Mouse (Mus musculus) lung, adult 2 months (tissue): Measurements from ENCODE around the gene Gm20388. TPM values are rescaled to one million over a fixed set of nuclear protein-coding genes. Genes with fewer than 3 reads are reported as not detected.
A peak's percentile ranks its signal among the peaks of the same experiment; 100 is the strongest.

ENCODE experiments used
- DNase-seq: peaks from one replicate; pipeline ENCODE4 v3.0.0; 2022
- H3K4me1 ChIP-seq: fragments of 200-500 bp; 2 replicates; pipeline ENCODE4 v1.6.1; 2011; ENCODE audit warnings: low read length; ENCODE audit not compliant: control insufficient read depth, insufficient read depth
- H3K4me3 ChIP-seq: fragments of 200-500 bp; replicated peaks from 2 replicates; pipeline ENCODE3; 2011; ENCODE audit warnings: low read depth, mild to moderate bottlenecking, control low read depth, low read length; ENCODE audit errors: extremely low read depth
- CTCF ChIP-seq: fragments of 200-500 bp; IDR thresholded peaks from 2 replicates; pipeline ENCODE4 v1.5.1; 2011; ENCODE audit warnings: mild to moderate bottlenecking, low read length, control low read depth; ENCODE audit not compliant: insufficient read depth
- POLR2A ChIP-seq: fragments of 200-500 bp; IDR thresholded peaks from 2 replicates; pipeline ENCODE4 v1.6.1; 2011; ENCODE audit warnings: low read depth, mild to moderate bottlenecking, control low read depth, low read length, borderline replicate concordance; ENCODE audit errors: extremely low read depth
- WGBS: fragments of 180-500 bp; shearing (Covaris S2); methylation state at CpG from one replicate; pipeline ENCODE4 v1.1.7; 2018; 5-methylcytosine and 5-hydroxymethylcytosine counted together
- polyA plus RNA-seq: library from polyadenylated mRNA; depleted of rRNA; stranded (reverse); fragments of >200 nt; gene quantifications from 2 replicates; pipeline ENCODE4 v1.2.3, GENCODE M21; 2012

Gene Gm20388
- polyA plus RNA-seq, 1 experiment: 67.8 TPM

DNA sequence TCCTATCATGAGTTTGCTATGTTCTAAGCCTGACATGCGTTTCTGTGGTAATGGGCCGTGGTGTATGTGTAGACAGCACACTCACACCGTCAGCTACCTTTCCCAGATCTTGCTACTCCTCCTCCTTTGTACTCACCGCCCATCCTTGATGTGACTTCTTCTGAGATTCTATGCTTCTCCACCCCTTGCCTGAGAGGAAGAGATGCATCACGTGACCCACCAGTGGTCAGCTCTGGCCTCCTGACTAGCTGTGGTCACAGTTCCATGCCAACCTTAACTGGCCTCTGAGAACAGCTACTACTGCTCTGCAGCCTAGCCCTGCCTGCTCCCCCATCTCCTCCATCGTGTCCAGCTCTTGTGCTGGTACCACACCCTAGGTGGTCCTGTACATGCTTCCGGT lies 225.0 kb downstream of the Gm20388 start:
- DNase-seq: no peak
- H3K4me1 ChIP-seq: peaks cover 13% of the 10 kb centered on the region
- 88% methylated on average over 7 of the region's 7 CpGs for whole genome bisulfite sequencing
- no peak for TF ChIP-seq CTCF
- TF ChIP-seq POLR2A: no peak
- H3K4me3 ChIP-seq: no peak overlapping the region

GRCm38 (mm10) chr8:120136618-120137017 lies 226.0 kb downstream of the Gm20388 start:
- TF ChIP-seq CTCF (no peak), POLR2A (no peak)
- Histone ChIP-seq H3K4me3 (no peak overlapping the region), H3K4me1 (peaks cover 18% of the 10 kb centered on the region)
- 45% methylated on average over 7 of the region's 7 CpGs for WGBS
- no peak for DNase-seq

GRCm38 (mm10) chr8:120138958-120139357 lies 228.3 kb downstream of the Gm20388 start:
- WGBS: 98% methylated on average over 2 of the region's 2 CpGs
- TF ChIP-seq CTCF: no peak
- TF ChIP-seq POLR2A: no peak
- Histone ChIP-seq H3K4me3 (no peak overlapping the region), H3K4me1 (peaks cover 20% of the 10 kb centered on the region)
- DNase-seq: no peak

- TF ChIP-seq POLR2A (no peak), CTCF (no peak)
- WGBS: 44% methylated on average over 3 of the region's 3 CpGs
- no peak overlapping the region for H3K4me3 ChIP-seq
- peaks cover 31% of the 10 kb centered on the region for H3K4me1 ChIP-seq
- peak; percentile 34 for DNase-seq
Measured at GRCm38 (mm10) chr8:120140769-120141168, 230.1 kb downstream of the Gm20388 start.

DNA sequence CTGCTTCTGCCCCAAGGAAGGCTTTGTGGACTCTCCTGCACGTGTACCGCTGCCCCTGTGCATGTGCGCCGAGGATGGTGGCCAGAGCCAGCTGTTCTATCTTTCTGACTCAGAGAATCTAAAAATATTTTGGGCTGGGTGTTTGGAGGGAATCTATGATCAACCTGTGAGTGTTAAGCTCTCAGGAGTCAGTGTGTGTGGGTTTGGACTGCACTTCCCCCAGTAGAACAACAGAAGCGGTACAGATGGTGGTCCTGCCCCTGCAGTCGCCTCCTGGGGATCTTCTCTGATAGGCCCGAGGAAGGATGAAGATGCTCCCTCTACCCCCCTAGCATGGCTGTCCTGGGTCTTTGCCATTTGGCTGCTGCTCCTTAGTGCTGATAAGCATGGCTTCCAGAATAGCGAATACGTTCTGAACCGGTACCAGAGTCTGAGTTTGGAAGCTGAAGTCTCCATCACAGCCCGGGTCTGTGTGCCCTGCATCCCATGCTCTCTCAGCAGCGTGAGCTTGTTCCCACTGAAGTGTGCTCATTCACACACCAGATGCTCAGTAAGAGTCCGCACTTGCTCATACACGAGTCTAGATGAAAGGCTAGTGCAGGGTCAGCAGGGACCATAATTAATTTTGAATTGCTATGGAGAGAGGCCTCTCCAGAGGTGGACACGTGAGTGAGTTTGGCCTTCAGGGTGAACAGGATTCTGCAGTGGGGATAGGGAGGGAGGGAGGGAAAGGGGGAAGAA lies 233.4 kb downstream of the Gm20388 start:
- no peak for DNase-seq
- TF ChIP-seq CTCF (no peak), POLR2A (no peak)
- H3K4me1 ChIP-seq: peaks cover 29% of the 10 kb centered on the region
- 54% methylated on average over 15 of the region's 15 CpGs for WGBS
- H3K4me3 ChIP-seq: no peak overlapping the region

DNA sequence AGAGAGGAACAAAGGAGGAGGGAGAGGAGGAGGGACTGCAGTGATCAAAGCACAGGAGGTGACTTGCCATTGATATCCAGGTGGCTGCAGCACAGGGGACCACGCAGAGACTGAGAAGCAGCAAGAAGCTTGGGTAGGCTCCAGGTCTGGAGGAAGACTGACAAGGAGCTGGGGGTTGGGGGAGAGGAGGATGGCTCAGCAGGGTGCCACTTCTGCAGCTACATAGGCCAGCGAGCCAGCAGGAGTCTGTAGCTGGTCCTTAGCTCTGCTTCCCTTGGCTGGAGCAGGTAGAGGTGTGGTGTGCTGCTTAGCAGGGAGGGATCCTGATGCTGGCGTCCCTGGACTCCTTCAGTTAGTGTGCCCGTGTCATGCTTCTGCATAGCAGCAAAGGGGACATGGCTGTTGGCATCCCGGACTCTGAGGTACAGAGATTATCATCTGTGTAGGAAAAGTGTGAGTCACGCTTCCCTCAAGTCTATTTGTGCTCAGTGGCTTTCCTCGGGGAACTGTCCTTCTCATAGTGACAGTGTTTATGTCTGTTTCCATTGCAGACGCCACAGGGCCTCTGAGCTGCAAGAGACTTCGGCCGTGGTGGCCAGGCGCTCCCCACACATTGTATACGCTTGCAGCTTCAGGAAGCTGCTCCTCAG lies 234.1 kb downstream of the Gm20388 start:
- DNase-seq: no peak
- H3K4me1 ChIP-seq: peaks cover 29% of the 10 kb centered on the region
- WGBS: 39% methylated on average over 12 of the region's 12 CpGs
- TF ChIP-seq POLR2A: no peak; the same call in 1 of the 2 replicates
- no peak for TF ChIP-seq CTCF
- peak overlapping the region; percentile 3 for H3K4me3 ChIP-seq

- 88% methylated on average over 1 of the region's 1 CpGs for WGBS
Measured at GRCm38 (mm10) chr8:120146051-120146450, 235.4 kb downstream of the Gm20388 start.

GRCm38 (mm10) chr8:120150028-120150427 lies 239.4 kb downstream of the Gm20388 start:
- no peak overlapping the region for H3K4me3 ChIP-seq
- TF ChIP-seq POLR2A: no peak
- TF ChIP-seq CTCF: no peak
- 61% methylated on average over 12 of the region's 12 CpGs for WGBS

More at GRCm38 (mm10) chr8:120146051-120146450, 235.4 kb downstream of the Gm20388 start:
- TF ChIP-seq CTCF: no peak
- no peak for TF ChIP-seq POLR2A
- Histone ChIP-seq H3K4me3 (no peak overlapping the region), H3K4me1 (peaks cover 29% of the 10 kb centered on the region)
- no peak for DNase-seq

GRCm38 (mm10) chr8:120151151-120151550 lies 240.5 kb downstream of the Gm20388 start:
- no peak overlapping the region for H3K4me3 ChIP-seq
- no peak for DNase-seq
- WGBS: 66% methylated on average over 9 of the region's 9 CpGs
- TF ChIP-seq CTCF: no peak
- TF ChIP-seq POLR2A: no peak
- peaks cover 4% of the 10 kb centered on the region for H3K4me1 ChIP-seq

More at GRCm38 (mm10) chr8:120150028-120150427, 239.4 kb downstream of the Gm20388 start:
- DNase-seq: no peak
- H3K4me1 ChIP-seq: peaks cover 8% of the 10 kb centered on the region

DNA sequence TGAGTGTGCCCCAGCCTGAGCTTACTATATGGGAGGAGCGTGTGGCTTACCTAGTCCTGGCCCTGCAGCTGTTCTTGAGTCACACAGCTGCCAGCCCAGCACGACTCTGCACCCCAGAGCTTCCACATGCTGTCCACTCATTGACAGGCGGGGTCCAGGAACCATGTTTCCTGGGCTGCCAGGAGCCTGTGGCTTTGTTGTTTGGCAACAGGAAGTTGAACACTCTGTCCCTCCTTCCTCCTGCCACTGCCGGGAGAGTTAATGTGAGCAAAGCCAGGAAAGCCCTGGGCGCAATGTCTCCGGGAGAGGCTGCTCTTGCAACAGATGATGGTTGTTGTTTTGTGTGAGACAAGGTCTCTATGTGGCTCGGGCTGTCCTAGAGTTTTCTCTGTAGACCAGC lies 242.0 kb downstream of the Gm20388 start:
- DNase-seq: no peak
- WGBS: 27% methylated on average over 7 of the region's 7 CpGs

More for the DNA sequence above, 242.0 kb downstream of the Gm20388 start:
- no peak for TF ChIP-seq CTCF
- TF ChIP-seq POLR2A: no peak
- Histone ChIP-seq H3K4me3 (no peak overlapping the region), H3K4me1 (no peaks in the 10 kb centered on the region)
